Mouse (Mus musculus) kidney, embryonic 15.5 days (tissue): ENCODE data around the gene Agpat1. TPM values are rescaled to one million over a fixed set of nuclear protein-coding genes. Genes with fewer than 3 reads are reported as not detected.

Experiments used
- ATAC-seq: fragments of 200-750 bp; cut with Nextera tagmentation; replicated peaks from 2 replicates; pipeline ENCODE4 v1.8.0; 2017; ENCODE audit warnings: moderate TSS enrichment; ENCODE audit not compliant: low FRiP score
- H3K27ac ChIP-seq: fragments of 300-500 bp; sonication (generic); 2 replicates; pipeline ENCODE4 v1.5.1; 2015; ENCODE audit warnings: mild to moderate bottlenecking, inconsistent platforms
- H3K27me3 ChIP-seq: fragments of 300-500 bp; sonication (generic); 2 replicates; pipeline ENCODE4 v1.6.1; 2015; ENCODE audit warnings: inconsistent platforms
- H3K36me3 ChIP-seq: fragments of 300-500 bp; sonication (generic); 2 replicates; pipeline ENCODE4 v1.6.1; 2015; ENCODE audit warnings: inconsistent platforms
- H3K4me1 ChIP-seq: fragments of 300-500 bp; sonication (generic); 2 replicates; pipeline ENCODE4 v1.6.1; 2015; ENCODE audit warnings: inconsistent platforms
- H3K4me2 ChIP-seq: fragments of 300-500 bp; sonication (generic); 2 replicates; pipeline ENCODE4 v1.6.1; 2015; ENCODE audit warnings: moderate library complexity, mild to moderate bottlenecking, inconsistent platforms
- H3K4me3 ChIP-seq: fragments of 300-500 bp; sonication (generic); replicated peaks from 2 replicates; pipeline ENCODE4 v1.5.1; 2015; ENCODE audit warnings: mild to moderate bottlenecking, inconsistent platforms
- H3K9ac ChIP-seq: fragments of 300-500 bp; sonication (generic); 2 replicates; pipeline ENCODE4 v1.6.1; 2015; ENCODE audit warnings: mild to moderate bottlenecking, inconsistent platforms
- H3K9me3 ChIP-seq: fragments of 300-500 bp; sonication (generic); replicated peaks from 2 replicates; pipeline ENCODE4 v1.6.1; 2016; ENCODE audit warnings: inconsistent platforms
- WGBS: fragments of 180-500 bp; shearing (Covaris S2); methylation state at CpG from one replicate; pipeline ENCODE4 v1.1.7; 2015; ENCODE audit warnings: mixed read lengths; 5-methylcytosine and 5-hydroxymethylcytosine counted together
- polyA plus RNA-seq: library from polyadenylated mRNA; unstranded; fragments of >200 nt; fragmentation: Nextera tagmentation; extraction: Ambion mirVana; gene quantifications from 2 replicates; pipeline ENCODE4 v1.2.1, GENCODE M21; 2015

Gene Agpat1
- polyA plus RNA-seq, 1 experiment from 2014 or later: 72.2 TPM

GRCm38 (mm10) chr17:34629221-34629751 lies 25.2 kb downstream of the Agpat1 start, which contains the start of gene Prrt1:
Gene Prrt1, plus strand, starts transcription at chr17:34629533.
- Histone ChIP-seq H3K4me1 (peaks cover 70% of the 10 kb centered on the region), H3K4me2 (peak within 1 kb of the TSS; percentile 94), H3K4me3 (peak within 1 kb of the TSS; percentile 76), H3K9me3 (no peaks in the 10 kb centered on the region), H3K36me3 (peaks cover 10% of the 10 kb centered on the region), H3K27ac (peak within 1 kb of the TSS; percentile 95), H3K9ac (peak within 1 kb of the TSS; percentile 46), H3K27me3 (peaks cover 28% of the 10 kb centered on the region)
- ATAC-seq: no peak
- WGBS: 2% methylated on average over 16 of the region's 16 CpGs

- H3K27ac ChIP-seq: no peak overlapping the region
- H3K9ac ChIP-seq: no peak overlapping the region
- peaks cover 70% of the 10 kb centered on the region for H3K4me1 ChIP-seq
- no peak for ATAC-seq
- H3K36me3 ChIP-seq: peaks cover 7% of the 10 kb centered on the region
- peaks cover 28% of the 10 kb centered on the region for H3K27me3 ChIP-seq
- WGBS: 14% methylated on average over 12 of the region's 12 CpGs
- peak overlapping the region; percentile 76 for H3K4me3 ChIP-seq
- H3K4me2 ChIP-seq: peak overlapping the region; percentile 94
- H3K9me3 ChIP-seq: no peaks in the 10 kb centered on the region
Measured at GRCm38 (mm10) chr17:34629796-34630603, 25.9 kb downstream of the Agpat1 start.

- WGBS: 2% methylated on average over 48 of the region's 48 CpGs
- no peaks in the 10 kb centered on the region for H3K9me3 ChIP-seq
- H3K9ac ChIP-seq: peak overlapping the region; percentile 7; the same call in 1 of the 2 replicates
- H3K4me3 ChIP-seq: peak overlapping the region; percentile 48
- H3K27ac ChIP-seq: no peak overlapping the region
- ATAC-seq: no peak
- H3K4me1 ChIP-seq: peaks cover 63% of the 10 kb centered on the region
- H3K4me2 ChIP-seq: peak overlapping the region; percentile 94
- H3K36me3 ChIP-seq: no peaks in the 10 kb centered on the region
- H3K27me3 ChIP-seq: peaks cover 28% of the 10 kb centered on the region
Measured at GRCm38 (mm10) chr17:34630761-34631301, 26.8 kb downstream of the Agpat1 start.

GRCm38 (mm10) chr17:34631647-34632046 lies 27.6 kb downstream of the Agpat1 start:
- Histone ChIP-seq H3K27me3 (peaks cover 28% of the 10 kb centered on the region), H3K36me3 (no peaks in the 10 kb centered on the region), H3K4me1 (peaks cover 55% of the 10 kb centered on the region), H3K27ac (no peak overlapping the region), H3K9ac (peak overlapping the region; percentile 38; the same call in 1 of the 2 replicates), H3K4me2 (peak overlapping the region; percentile 94), H3K9me3 (no peaks in the 10 kb centered on the region), H3K4me3 (peak overlapping the region; percentile 48)
- no peak for ATAC-seq
- WGBS: 7% methylated on average over 12 of the region's 12 CpGs

- WGBS: 1% methylated on average over 26 of the region's 26 CpGs
- Histone ChIP-seq H3K9me3 (no peaks in the 10 kb centered on the region), H3K9ac (peak overlapping the region; percentile 38; the same call in 1 of the 2 replicates), H3K4me1 (peaks cover 52% of the 10 kb centered on the region), H3K36me3 (no peaks in the 10 kb centered on the region), H3K4me3 (peak overlapping the region; percentile 48), H3K27me3 (peaks cover 28% of the 10 kb centered on the region), H3K27ac (no peak overlapping the region), H3K4me2 (peak overlapping the region; percentile 94)
- ATAC-seq: peak; percentile 47
Measured at GRCm38 (mm10) chr17:34632261-34632691, 28.2 kb downstream of the Agpat1 start.

GRCm38 (mm10) chr17:34635671-34636070 lies 31.6 kb downstream of the Agpat1 start:
- Histone ChIP-seq H3K4me1 (peaks cover 24% of the 10 kb centered on the region), H3K4me2 (no peak overlapping the region), H3K27ac (no peak overlapping the region), H3K9me3 (no peaks in the 10 kb centered on the region), H3K27me3 (peaks cover 17% of the 10 kb centered on the region), H3K36me3 (no peaks in the 10 kb centered on the region), H3K4me3 (no peak overlapping the region), H3K9ac (no peak overlapping the region)
- ATAC-seq: no peak
- 75% methylated on average over 2 of the region's 2 CpGs for WGBS

GRCm38 (mm10) chr17:34637459-34637858 lies 33.4 kb downstream of the Agpat1 start:
- Histone ChIP-seq H3K27ac (no peak overlapping the region), H3K27me3 (no peaks in the 10 kb centered on the region), H3K4me2 (no peak overlapping the region), H3K9ac (no peak overlapping the region), H3K9me3 (no peaks in the 10 kb centered on the region), H3K4me3 (no peak overlapping the region), H3K4me1 (peaks cover 15% of the 10 kb centered on the region), H3K36me3 (no peaks in the 10 kb centered on the region)
- WGBS: 61% methylated on average over 3 of the region's 3 CpGs
- ATAC-seq: no peak

GRCm38 (mm10) chr17:34639461-34640255 lies 35.6 kb downstream of the Agpat1 start:
- peaks cover 16% of the 10 kb centered on the region for H3K4me1 ChIP-seq
- H3K9me3 ChIP-seq: no peaks in the 10 kb centered on the region
- no peak overlapping the region for H3K27ac ChIP-seq
- H3K36me3 ChIP-seq: no peaks in the 10 kb centered on the region
- H3K4me2 ChIP-seq: no peak overlapping the region
- H3K4me3 ChIP-seq: no peak overlapping the region
- WGBS: 75% methylated on average over 7 of the region's 7 CpGs
- ATAC-seq: no peak
- H3K9ac ChIP-seq: no peak overlapping the region
- no peaks in the 10 kb centered on the region for H3K27me3 ChIP-seq

- no peaks in the 10 kb centered on the region; the same call in 1 of the 2 replicates for H3K36me3 ChIP-seq
- peak; percentile 62; the same call in 1 of the 2 replicates for ATAC-seq
- 13% methylated on average over 11 of the region's 11 CpGs for WGBS
- H3K4me3 ChIP-seq: no peak overlapping the region
- no peaks in the 10 kb centered on the region for H3K9me3 ChIP-seq
- H3K4me1 ChIP-seq: peaks cover 27% of the 10 kb centered on the region
- 0 out of 2 replicates have a peak overlapping the region, but pooled peaks have one; percentile 26 for H3K4me2 ChIP-seq
- H3K9ac ChIP-seq: 0 out of 2 replicates have a peak overlapping the region, but pooled peaks have one; percentile 12
- H3K27me3 ChIP-seq: no peaks in the 10 kb centered on the region
- H3K27ac ChIP-seq: peak overlapping the region; percentile 82
Measured at GRCm38 (mm10) chr17:34640778-34641601, 36.9 kb downstream of the Agpat1 start.

GRCm38 (mm10) chr17:34641945-34642344 lies 37.9 kb downstream of the Agpat1 start:
- WGBS: 84% methylated on average over 3 of the region's 3 CpGs
- Histone ChIP-seq H3K9ac (no peak overlapping the region), H3K9me3 (no peaks in the 10 kb centered on the region), H3K4me3 (no peak overlapping the region), H3K4me2 (no peak overlapping the region), H3K4me1 (peaks cover 34% of the 10 kb centered on the region), H3K36me3 (no peaks in the 10 kb centered on the region; the same call in 1 of the 2 replicates), H3K27me3 (no peaks in the 10 kb centered on the region), H3K27ac (no peak overlapping the region)
- ATAC-seq: no peak

- H3K4me1 ChIP-seq: peaks cover 44% of the 10 kb centered on the region
- no peaks in the 10 kb centered on the region; the same call in 1 of the 2 replicates for H3K36me3 ChIP-seq
- no peaks in the 10 kb centered on the region for H3K27me3 ChIP-seq
- no peak overlapping the region for H3K4me2 ChIP-seq
- ATAC-seq: no peak
- no peak overlapping the region for H3K4me3 ChIP-seq
- 91% methylated on average over 4 of the region's 4 CpGs for WGBS
- no peak overlapping the region for H3K27ac ChIP-seq
- no peak overlapping the region for H3K9ac ChIP-seq
- no peaks in the 10 kb centered on the region for H3K9me3 ChIP-seq
Measured at GRCm38 (mm10) chr17:34643379-34643778, 39.3 kb downstream of the Agpat1 start.
